Mouse (Mus musculus) spleen, adult 2 months (tissue): Measurements from ENCODE around the gene Pik3cg. TPM values are rescaled to one million over a fixed set of nuclear protein-coding genes. Genes with fewer than 3 reads are reported as not detected.

Experiments used
- DNase-seq, 2 experiments: peaks; one replicate each; pipeline versions ENCODE4 v3.0.0 to v3.0.0-alpha.2; 2012 to 2021; ENCODE audit warnings: low spot score in 2 of 2, low read depth in 1 of 2
- H3K27ac ChIP-seq: fragments of 200-500 bp; 2 replicates; pipeline ENCODE4 v1.5.1; 2012; ENCODE audit warnings: low read length, inconsistent platforms; ENCODE audit not compliant: insufficient read depth
- H3K27me3 ChIP-seq: fragments of 200-500 bp; 2 replicates; pipeline ENCODE4 v1.6.1; 2012; ENCODE audit warnings: mild to moderate bottlenecking, moderate library complexity, low read length, inconsistent platforms; ENCODE audit not compliant: control insufficient read depth, insufficient read depth
- H3K36me3 ChIP-seq: fragments of 200-500 bp; 2 replicates; pipeline ENCODE4 v1.6.1; 2012; ENCODE audit warnings: mild to moderate bottlenecking, low read length, inconsistent platforms; ENCODE audit not compliant: control insufficient read depth, insufficient read depth
- H3K4me1 ChIP-seq: fragments of 200-500 bp; 2 replicates; pipeline ENCODE4 v1.6.1; 2011; ENCODE audit warnings: inconsistent platforms; ENCODE audit not compliant: control insufficient read depth, insufficient read depth, insufficient read length
- H3K4me3 ChIP-seq: fragments of 200-500 bp; 2 replicates; pipeline ENCODE4 v1.5.1; 2011; ENCODE audit warnings: mild to moderate bottlenecking, inconsistent platforms; ENCODE audit not compliant: insufficient read depth, insufficient read length; ENCODE audit errors: extremely low read depth
- CTCF ChIP-seq: fragments of 200-500 bp; IDR thresholded peaks from 2 replicates; pipeline ENCODE4 v1.5.1; 2011; ENCODE audit warnings: mild to moderate bottlenecking, inconsistent platforms; ENCODE audit not compliant: insufficient read depth, insufficient read length, insufficient replicate concordance; ENCODE audit errors: extremely low read depth
- POLR2A ChIP-seq: fragments of 200-500 bp; IDR thresholded peaks from 2 replicates; pipeline ENCODE4 v1.6.1; 2011; ENCODE audit warnings: low read depth, low read length, inconsistent platforms
- WGBS: fragments of 180-500 bp; shearing (Covaris S2); methylation state at CpG from one replicate; pipeline ENCODE4 v1.1.7; 2018; 5-methylcytosine and 5-hydroxymethylcytosine counted together
- polyA plus RNA-seq: library from polyadenylated mRNA; depleted of rRNA; stranded (reverse); fragments of >200 nt; gene quantifications from 2 replicates; pipeline ENCODE4 v1.2.3, GENCODE M21; 2012

Pik3cg gene
- polyA plus RNA-seq, 1 experiment, result 14.3 TPM

- H3K36me3 ChIP-seq, result no peaks in the 10 kb centered on the region
- no peak for DNase-seq
- H3K27me3 ChIP-seq, result no peaks in the 10 kb centered on the region
- H3K4me1 ChIP-seq, result no peaks in the 10 kb centered on the region
- H3K4me3 ChIP-seq, result no peak overlapping the region
- no peak overlapping the region for H3K27ac ChIP-seq
- 87% methylated on average over 5 of the region's 5 CpGs for WGBS
- TF ChIP-seq POLR2A (no peak), CTCF (no peak)
Measured at GRCm38 (mm10) chr12:32237839-32238238, 29.4 kb upstream of the Pik3cg start.

GRCm38 (mm10) chr12:32237139-32237538, 28.7 kb upstream of the Pik3cg start:
- no peaks in the 10 kb centered on the region for H3K27me3 ChIP-seq
- no peak overlapping the region for H3K27ac ChIP-seq
- DNase-seq, result no peak
- no peak overlapping the region for H3K4me3 ChIP-seq
- no peaks in the 10 kb centered on the region for H3K4me1 ChIP-seq
- 87% methylated on average over 1 of the region's 1 CpGs for WGBS
- H3K36me3 ChIP-seq, result no peaks in the 10 kb centered on the region
- TF ChIP-seq CTCF (no peak), POLR2A (no peak)

- H3K4me1 ChIP-seq, result no peaks in the 10 kb centered on the region
- H3K27me3 ChIP-seq, result no peaks in the 10 kb centered on the region
- no peak for DNase-seq
- TF ChIP-seq POLR2A (no peak), CTCF (no peak)
- no peaks in the 10 kb centered on the region for H3K36me3 ChIP-seq
- no peak overlapping the region for H3K4me3 ChIP-seq
- 87% methylated on average over 3 of the region's 3 CpGs for WGBS
- H3K27ac ChIP-seq, result no peak overlapping the region
Measured at GRCm38 (mm10) chr12:32236450-32236849, 28.0 kb upstream of the Pik3cg start.

- Histone ChIP-seq H3K4me3 (no peak overlapping the region), H3K36me3 (no peaks in the 10 kb centered on the region), H3K27me3 (no peaks in the 10 kb centered on the region), H3K4me1 (no peaks in the 10 kb centered on the region), H3K27ac (no peak overlapping the region)
- WGBS, result 76% methylated on average over 4 of the region's 4 CpGs
- TF ChIP-seq POLR2A (no peak), CTCF (no peak)
- DNase-seq, result no peak
Measured at GRCm38 (mm10) chr12:32233871-32234270, 25.4 kb upstream of the Pik3cg start.

- TF ChIP-seq CTCF (no peak), POLR2A (no peak)
- Histone ChIP-seq H3K4me3 (no peak overlapping the region), H3K27ac (no peak overlapping the region), H3K36me3 (no peaks in the 10 kb centered on the region), H3K4me1 (no peaks in the 10 kb centered on the region), H3K27me3 (no peaks in the 10 kb centered on the region)
- 94% methylated on average over 1 of the region's 1 CpGs for WGBS
- DNase-seq, result no peak
Measured at GRCm38 (mm10) chr12:32231398-32231797, 22.9 kb upstream of the Pik3cg start.

GRCm38 (mm10) chr12:32223629-32224028, 15.2 kb upstream of the Pik3cg start:
- Histone ChIP-seq H3K4me1 (no peaks in the 10 kb centered on the region), H3K4me3 (no peak overlapping the region), H3K36me3 (no peaks in the 10 kb centered on the region), H3K27ac (no peak overlapping the region), H3K27me3 (no peaks in the 10 kb centered on the region)
- TF ChIP-seq POLR2A, result no peak
- no peak for TF ChIP-seq CTCF
- 19% methylated on average over 1 of the region's 1 CpGs for WGBS
- no peak for DNase-seq

- WGBS, result 92% methylated on average over 7 of the region's 7 CpGs
- no peaks in the 10 kb centered on the region for H3K36me3 ChIP-seq
- no peak for DNase-seq
- TF ChIP-seq POLR2A (no peak), CTCF (no peak)
- no peak overlapping the region for H3K4me3 ChIP-seq
- H3K27ac ChIP-seq, result no peak overlapping the region
- H3K27me3 ChIP-seq, result no peaks in the 10 kb centered on the region
- no peaks in the 10 kb centered on the region for H3K4me1 ChIP-seq
Measured at GRCm38 (mm10) chr12:32222758-32223385, 14.4 kb upstream of the Pik3cg start.
